Mouse (Mus musculus) forebrain, embryonic 15.5 days (tissue): ENCODE measurements around the gene Slfn3. TPM values are rescaled to one million over a fixed set of nuclear protein-coding genes. Genes with fewer than 3 reads are reported as not detected.
"Not testable (repeated sequence)": the region's sequence is repeated elsewhere in the genome, so short reads cannot be mapped to it uniquely, and the experiment has no call there.

Experiments used
- ATAC-seq: fragments of 200-750 bp; cut with Nextera tagmentation; replicated peaks from 2 replicates; pipeline ENCODE4 v1.8.0; 2017; ENCODE audit warnings: mild to moderate bottlenecking, moderate TSS enrichment, moderate library complexity
- H3K27ac ChIP-seq: fragments of 300-500 bp; sonication (generic); replicated peaks from 2 replicates; pipeline ENCODE4 v1.5.1; 2015; ENCODE audit warnings: mild to moderate bottlenecking, inconsistent platforms
- H3K27me3 ChIP-seq: fragments of 300-500 bp; sonication (generic); 2 replicates; pipeline ENCODE4 v1.6.1; 2015; ENCODE audit warnings: inconsistent platforms
- H3K36me3 ChIP-seq: fragments of 300-500 bp; sonication (generic); 2 replicates; pipeline ENCODE4 v1.6.1; 2015; ENCODE audit warnings: mild to moderate bottlenecking, inconsistent platforms
- H3K4me1 ChIP-seq: fragments of 300-500 bp; sonication (generic); 2 replicates; pipeline ENCODE4 v1.6.1; 2015; ENCODE audit warnings: inconsistent platforms
- H3K4me2 ChIP-seq: fragments of 300-500 bp; sonication (generic); replicated peaks from 2 replicates; pipeline ENCODE4 v1.6.1; 2015; ENCODE audit warnings: mild to moderate bottlenecking, inconsistent platforms
- H3K4me3 ChIP-seq: fragments of 300-500 bp; sonication (generic); 2 replicates; pipeline ENCODE4 v1.5.1; 2015; ENCODE audit warnings: mild to moderate bottlenecking, inconsistent platforms
- H3K9ac ChIP-seq: fragments of 300-500 bp; sonication (generic); replicated peaks from 2 replicates; pipeline ENCODE4 v1.6.1; 2015; ENCODE audit warnings: mild to moderate bottlenecking, inconsistent platforms
- H3K9me3 ChIP-seq: fragments of 300-500 bp; sonication (generic); 2 replicates; pipeline ENCODE4 v1.6.1; 2016; ENCODE audit warnings: inconsistent platforms
- WGBS: fragments of 180-500 bp; shearing (Covaris S2); methylation state at CpG from one replicate; pipeline ENCODE4 v1.1.7; 2015; ENCODE audit warnings: mixed read lengths; 5-methylcytosine and 5-hydroxymethylcytosine counted together
- polyA plus RNA-seq: library from polyadenylated mRNA; unstranded; fragments of >200 nt; fragmentation: Nextera tagmentation; extraction: Ambion mirVana; gene quantifications from 2 replicates; pipeline ENCODE4 v1.2.1, GENCODE M21; 2015

The Slfn3 gene
- polyA plus RNA-seq, 1 experiment from 2014 or later, result 0.15 TPM

DNA sequence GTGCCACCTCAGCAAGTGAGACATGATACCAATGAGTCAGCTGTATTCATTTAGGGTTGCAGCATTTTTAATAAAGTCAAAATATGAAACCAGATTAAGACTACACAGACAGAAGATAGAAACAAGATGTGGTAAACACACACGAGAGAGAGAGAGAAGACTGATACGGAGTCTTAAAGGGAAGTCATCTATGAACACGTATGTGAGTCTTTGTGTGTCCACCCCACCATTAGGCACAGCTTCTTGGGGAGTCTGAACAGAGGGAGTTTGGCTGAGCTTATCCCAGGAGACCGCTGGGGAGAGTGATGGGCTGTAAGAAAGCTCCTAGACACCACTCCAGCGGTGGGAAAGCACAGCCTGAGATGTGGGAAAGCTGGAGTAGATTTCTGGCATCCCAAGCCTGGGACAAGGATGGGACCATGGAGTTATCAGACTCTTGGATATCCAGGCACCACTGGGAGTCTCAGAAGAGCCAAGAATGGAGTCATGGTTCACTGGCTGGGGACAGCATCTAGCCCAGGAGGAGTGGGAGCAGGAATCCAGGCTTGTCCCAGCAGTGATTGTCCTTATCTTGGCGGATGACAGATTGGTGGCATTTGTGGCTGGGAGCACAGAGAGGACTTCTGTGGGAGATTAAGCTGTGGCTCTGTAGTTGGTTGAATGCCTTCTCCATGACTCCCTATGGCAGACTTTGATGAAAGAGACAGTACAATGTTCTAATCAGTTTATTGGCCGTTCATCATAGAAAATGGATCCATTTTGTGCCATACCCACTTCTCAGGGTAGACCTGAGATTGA is 37.0 kb downstream of the Slfn3 start:
- Histone ChIP-seq H3K36me3 (no peaks in the 10 kb centered on the region), H3K27ac (no peak overlapping the region), H3K27me3 (no peaks in the 10 kb centered on the region), H3K4me3 (no peak overlapping the region), H3K9ac (no peak overlapping the region), H3K4me1 (no peaks in the 10 kb centered on the region), H3K4me2 (no peak overlapping the region), H3K9me3 (no peaks in the 10 kb centered on the region)
- 89% methylated on average over 7 of the region's 7 CpGs for WGBS
- ATAC-seq, result no peak

GRCm38 (mm10) chr11:83230966-83231365 is 39.8 kb downstream of the Slfn3 start:
- Histone ChIP-seq H3K9me3 (no peaks in the 10 kb centered on the region), H3K4me1 (no peaks in the 10 kb centered on the region), H3K27ac (no peak overlapping the region), H3K27me3 (no peaks in the 10 kb centered on the region), H3K4me3 (no peak overlapping the region), H3K9ac (no peak overlapping the region), H3K4me2 (no peak overlapping the region), H3K36me3 (no peaks in the 10 kb centered on the region)
- WGBS, result 74% methylated on average over 3 of the region's 3 CpGs
- no peak for ATAC-seq

GRCm38 (mm10) chr11:83233621-83234020 is 42.5 kb downstream of the Slfn3 start:
- not testable (repeated sequence) for H3K4me1 ChIP-seq, H3K27me3 ChIP-seq, H3K27ac ChIP-seq, H3K4me3 ChIP-seq, ATAC-seq, H3K9ac ChIP-seq, H3K9me3 ChIP-seq, H3K4me2 ChIP-seq, H3K36me3 ChIP-seq
- 34% methylated on average over 5 of the region's 5 CpGs for WGBS

- not testable (repeated sequence) for H3K4me1 ChIP-seq, H3K4me3 ChIP-seq, H3K27me3 ChIP-seq, H3K27ac ChIP-seq, H3K4me2 ChIP-seq, H3K9me3 ChIP-seq, ATAC-seq, H3K36me3 ChIP-seq, H3K9ac ChIP-seq
- 84% methylated on average over 9 of the region's 9 CpGs for WGBS
Measured at GRCm38 (mm10) chr11:83237390-83237789, 46.3 kb downstream of the Slfn3 start.

GRCm38 (mm10) chr11:83238389-83238788 is 47.3 kb downstream of the Slfn3 start:
- Histone ChIP-seq H3K27ac (no peak overlapping the region), H3K9ac (no peak overlapping the region), H3K27me3 (no peaks in the 10 kb centered on the region), H3K36me3 (no peaks in the 10 kb centered on the region), H3K4me1 (no peaks in the 10 kb centered on the region), H3K4me2 (no peak overlapping the region), H3K9me3 (no peaks in the 10 kb centered on the region), H3K4me3 (no peak overlapping the region)
- WGBS, result 92% methylated on average over 2 of the region's 2 CpGs
- no peak for ATAC-seq

GRCm38 (mm10) chr11:83239811-83240210 is 48.7 kb downstream of the Slfn3 start:
- Histone ChIP-seq H3K4me2 (no peak overlapping the region), H3K27ac (no peak overlapping the region), H3K9me3 (no peaks in the 10 kb centered on the region), H3K4me3 (no peak overlapping the region), H3K4me1 (no peaks in the 10 kb centered on the region), H3K36me3 (no peaks in the 10 kb centered on the region), H3K27me3 (no peaks in the 10 kb centered on the region), H3K9ac (no peak overlapping the region)
- WGBS, result 6% methylated on average over 2 of the region's 2 CpGs
- no peak for ATAC-seq

GRCm38 (mm10) chr11:83257211-83257610 is 66.1 kb downstream of the Slfn3 start:
- not testable (repeated sequence) for H3K36me3 ChIP-seq, H3K9me3 ChIP-seq, H3K9ac ChIP-seq, H3K4me3 ChIP-seq, H3K27ac ChIP-seq, ATAC-seq, H3K27me3 ChIP-seq, H3K4me1 ChIP-seq, H3K4me2 ChIP-seq
- WGBS, result 62% methylated on average over 5 of the region's 5 CpGs

GRCm38 (mm10) chr11:83262673-83263072 is 71.5 kb downstream of the Slfn3 start:
- Histone ChIP-seq H3K4me2 (no peak overlapping the region), H3K36me3 (no peaks in the 10 kb centered on the region), H3K27me3 (no peaks in the 10 kb centered on the region), H3K9me3 (no peaks in the 10 kb centered on the region), H3K9ac (no peak overlapping the region), H3K4me1 (no peaks in the 10 kb centered on the region), H3K27ac (no peak overlapping the region), H3K4me3 (no peak overlapping the region)
- WGBS, result 93% methylated on average over 1 of the region's 1 CpGs
- no peak for ATAC-seq

DNA sequence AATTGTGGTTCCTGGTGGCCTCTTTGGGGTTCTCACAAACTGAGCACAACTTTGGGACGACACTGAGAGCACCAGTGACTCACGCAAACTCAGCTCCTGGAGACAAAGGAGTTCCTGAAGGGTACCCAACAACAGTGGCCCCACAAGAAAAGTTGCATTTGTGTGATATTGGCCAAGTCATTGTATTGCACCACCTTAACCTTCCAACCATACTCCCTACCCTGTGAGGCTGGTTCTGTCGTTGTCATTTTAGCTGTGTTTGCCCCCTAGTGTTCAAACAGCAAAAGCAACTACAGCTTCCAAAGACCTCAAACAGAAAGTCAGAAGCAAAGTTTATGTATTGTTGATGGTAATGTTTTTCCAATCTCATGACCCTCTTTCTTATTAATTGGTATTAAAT is 72.0 kb downstream of the Slfn3 start:
- Histone ChIP-seq H3K4me1 (no peaks in the 10 kb centered on the region), H3K4me2 (no peak overlapping the region), H3K9ac (no peak overlapping the region), H3K36me3 (no peaks in the 10 kb centered on the region), H3K9me3 (no peaks in the 10 kb centered on the region), H3K27ac (no peak overlapping the region), H3K4me3 (no peak overlapping the region), H3K27me3 (no peaks in the 10 kb centered on the region)
- WGBS, result 55% methylated on average over 3 of the region's 3 CpGs
- no peak for ATAC-seq

Other genes starting within 250 kb of the Slfn3 start
- 0.85 and 1.1 TPM in 2 replicates for gene Slfn5, start 240.0 kb upstream of the Slfn3 start, polyA plus RNA-seq
- gene Slfn9, start 199.5 kb upstream of the Slfn3 start, polyA plus RNA-seq, result 5.1 and 5.4 TPM in 2 replicates
- gene Slfn8, start 170.5 kb upstream of the Slfn3 start, polyA plus RNA-seq, result 0.14 and 0.18 TPM in 2 replicates
- gene Slfn2, start 126.2 kb upstream of the Slfn3 start, polyA plus RNA-seq, result 0.83 TPM in 2 replicates
- gene Slfn1, start 74.5 kb upstream of the Slfn3 start, polyA plus RNA-seq, result 0.09 TPM in 1 of 2 replicates, not detected in the other
- not detected in 2 replicates for gene Slfn4, start 16.1 kb upstream of the Slfn3 start, polyA plus RNA-seq
- 0.06 TPM in 1 of 2 replicates, not detected in the other for gene Slfn14, start 95.4 kb downstream of the Slfn3 start, polyA plus RNA-seq
- gene Ap2b1, start 107.7 kb downstream of the Slfn3 start, polyA plus RNA-seq, result 106 and 107 TPM in 2 replicates
- gene Pex12, start 111.3 kb downstream of the Slfn3 start, polyA plus RNA-seq, result 20.2 and 20.3 TPM in 2 replicates
- gene Rasl10b, start 217.8 kb downstream of the Slfn3 start, polyA plus RNA-seq, result 27.2 and 29.6 TPM in 2 replicates
- 0.69 and 0.80 TPM in 2 replicates for gene Gas2l2, start 238.1 kb downstream of the Slfn3 start, polyA plus RNA-seq
- 0.22 and 0.36 TPM in 2 replicates for gene 1700020L24Rik, start 246.3 kb downstream of the Slfn3 start, polyA plus RNA-seq